Mouse (Mus musculus) midbrain, embryonic 13.5 days (tissue): ENCODE results near the gene Nbeal2. TPM values are rescaled to one million over a fixed set of nuclear protein-coding genes. Genes with fewer than 3 reads are reported as not detected.

Source experiments
- ATAC-seq: fragments of 200-750 bp; cut with Nextera tagmentation; 2 replicates; pipeline ENCODE4 v1.8.0; 2017; ENCODE audit warnings: mild to moderate bottlenecking, moderate TSS enrichment, moderate library complexity
- H3K27ac ChIP-seq: fragments of 300-500 bp; sonication (generic); 2 replicates; pipeline ENCODE4 v1.5.1; 2015; ENCODE audit warnings: inconsistent platforms, mild to moderate bottlenecking, moderate library complexity
- H3K27me3 ChIP-seq: fragments of 300-500 bp; sonication (generic); 2 replicates; pipeline ENCODE4 v1.6.1; 2015; ENCODE audit warnings: mild to moderate bottlenecking, inconsistent platforms
- H3K36me3 ChIP-seq: fragments of 300-500 bp; sonication (generic); 2 replicates; pipeline ENCODE4 v1.6.1; 2015; ENCODE audit warnings: mild to moderate bottlenecking, inconsistent platforms
- H3K4me1 ChIP-seq: fragments of 300-500 bp; sonication (generic); replicated peaks from 2 replicates; pipeline ENCODE4 v1.6.1; 2015; ENCODE audit warnings: inconsistent platforms
- H3K4me2 ChIP-seq: fragments of 300-500 bp; sonication (generic); replicated peaks from 2 replicates; pipeline ENCODE4 v1.6.1; 2015; ENCODE audit warnings: moderate library complexity, mild to moderate bottlenecking, inconsistent platforms
- H3K4me3 ChIP-seq: fragments of 300-500 bp; sonication (generic); replicated peaks from 2 replicates; pipeline ENCODE4 v1.5.1; 2015; ENCODE audit warnings: mild to moderate bottlenecking, inconsistent platforms
- H3K9ac ChIP-seq: fragments of 300-500 bp; sonication (generic); replicated peaks from 2 replicates; pipeline ENCODE4 v1.6.1; 2015; ENCODE audit warnings: mild to moderate bottlenecking, inconsistent platforms
- H3K9me3 ChIP-seq: fragments of 300-500 bp; sonication (generic); 2 replicates; pipeline ENCODE4 v1.6.1; 2016; ENCODE audit warnings: mild to moderate bottlenecking, inconsistent platforms
- WGBS: fragments of 180-500 bp; shearing (Covaris S2); methylation state at CpG from one replicate; pipeline ENCODE4 v1.1.7; 2015; 5-methylcytosine and 5-hydroxymethylcytosine counted together
- polyA plus RNA-seq: library from polyadenylated mRNA; unstranded; fragments of >200 nt; fragmentation: Nextera tagmentation; extraction: Ambion mirVana; gene quantifications from 2 replicates; pipeline ENCODE4 v1.2.1, GENCODE M21; 2015

Nbeal2 gene
- polyA plus RNA-seq, 1 experiment from 2014 or later = 2.0 TPM

GRCm38 (mm10) chr9:110641006-110641405, 13.0 kb downstream of the Nbeal2 start:
- Histone ChIP-seq H3K4me1 (peaks cover 4% of the 10 kb centered on the region; the same call in 1 of the 2 replicates), H3K36me3 (no peaks in the 10 kb centered on the region)

DNA sequence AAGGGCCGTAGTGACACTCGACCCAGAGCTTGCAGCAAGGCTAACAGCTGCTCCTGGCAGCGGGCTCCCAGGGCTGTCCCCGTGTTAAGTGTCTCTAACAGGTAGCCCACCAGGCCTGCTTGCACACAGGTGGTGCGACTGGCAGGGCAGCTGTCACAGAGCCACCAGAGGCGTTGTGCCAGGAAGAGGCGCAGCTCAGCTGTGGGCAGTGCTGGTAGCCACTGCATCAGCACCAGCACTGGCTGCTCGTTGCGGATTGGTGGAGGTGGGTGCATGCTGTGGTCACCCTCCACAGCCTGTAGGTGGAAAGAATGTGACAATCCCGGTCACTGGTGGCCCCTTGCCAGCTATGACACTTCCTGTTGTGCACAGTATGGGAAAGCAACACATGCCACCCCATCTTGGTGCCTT, 15.3 kb downstream of the Nbeal2 start:
- Histone ChIP-seq H3K36me3 (0 out of 2 replicates have a peak, but pooled peaks cover 2% of the 10 kb centered on the region), H3K9me3 (no peaks in the 10 kb centered on the region), H3K4me2 (no peak overlapping the region), H3K4me3 (no peak overlapping the region), H3K4me1 (peaks cover 10% of the 10 kb centered on the region), H3K27ac (no peak overlapping the region), H3K9ac (no peak overlapping the region), H3K27me3 (peaks cover 20% of the 10 kb centered on the region)
- 85% methylated on average over 10 of the region's 10 CpGs for WGBS
- ATAC-seq = no peak

More at GRCm38 (mm10) chr9:110641006-110641405, 13.0 kb downstream of the Nbeal2 start:
- no peak for ATAC-seq
- no peak overlapping the region for H3K27ac ChIP-seq
- no peaks in the 10 kb centered on the region for H3K9me3 ChIP-seq
- no peak overlapping the region for H3K9ac ChIP-seq
- WGBS = 95% methylated on average over 5 of the region's 5 CpGs
- no peaks in the 10 kb centered on the region for H3K27me3 ChIP-seq
- H3K4me2 ChIP-seq = no peak overlapping the region
- no peak overlapping the region for H3K4me3 ChIP-seq

GRCm38 (mm10) chr9:110635225-110635624, 18.7 kb downstream of the Nbeal2 start:
- Histone ChIP-seq H3K36me3 (0 out of 2 replicates have a peak, but pooled peaks cover 3% of the 10 kb centered on the region), H3K27me3 (peaks cover 42% of the 10 kb centered on the region), H3K9ac (no peak overlapping the region), H3K4me2 (no peak overlapping the region), H3K4me3 (no peak overlapping the region), H3K4me1 (peaks cover 18% of the 10 kb centered on the region), H3K9me3 (no peaks in the 10 kb centered on the region), H3K27ac (no peak overlapping the region)
- peak; percentile 20; the same call in 1 of the 2 replicates for ATAC-seq
- 8% methylated on average over 19 of the region's 19 CpGs for WGBS

DNA sequence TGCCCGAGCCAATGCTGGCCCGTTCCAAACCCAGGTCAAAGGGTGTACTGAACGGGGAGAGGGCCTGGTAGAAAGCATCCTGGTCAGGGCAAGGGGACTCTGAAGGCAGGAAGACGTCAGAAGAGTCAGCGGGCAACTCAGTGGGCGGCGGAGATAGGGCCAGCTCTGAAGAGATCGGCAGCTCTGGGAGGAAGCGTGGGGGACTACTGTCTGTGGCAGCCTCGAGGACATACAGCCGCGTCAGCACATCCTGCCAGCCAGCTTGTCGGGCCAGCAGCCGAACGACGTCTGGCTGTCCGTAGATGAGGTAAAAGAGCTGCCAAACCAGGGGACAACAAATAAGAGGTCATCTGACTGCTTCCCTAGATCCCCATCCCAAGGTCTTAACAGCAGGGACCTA, 20.1 kb downstream of the Nbeal2 start:
- Histone ChIP-seq H3K9me3 (no peaks in the 10 kb centered on the region), H3K27me3 (peaks cover 42% of the 10 kb centered on the region), H3K27ac (no peak overlapping the region), H3K4me3 (no peak overlapping the region), H3K36me3 (0 out of 2 replicates have a peak, but pooled peaks cover 3% of the 10 kb centered on the region), H3K4me1 (peaks cover 18% of the 10 kb centered on the region), H3K9ac (no peak overlapping the region), H3K4me2 (no peak overlapping the region)
- no peak for ATAC-seq
- WGBS = 84% methylated on average over 17 of the region's 17 CpGs

DNA sequence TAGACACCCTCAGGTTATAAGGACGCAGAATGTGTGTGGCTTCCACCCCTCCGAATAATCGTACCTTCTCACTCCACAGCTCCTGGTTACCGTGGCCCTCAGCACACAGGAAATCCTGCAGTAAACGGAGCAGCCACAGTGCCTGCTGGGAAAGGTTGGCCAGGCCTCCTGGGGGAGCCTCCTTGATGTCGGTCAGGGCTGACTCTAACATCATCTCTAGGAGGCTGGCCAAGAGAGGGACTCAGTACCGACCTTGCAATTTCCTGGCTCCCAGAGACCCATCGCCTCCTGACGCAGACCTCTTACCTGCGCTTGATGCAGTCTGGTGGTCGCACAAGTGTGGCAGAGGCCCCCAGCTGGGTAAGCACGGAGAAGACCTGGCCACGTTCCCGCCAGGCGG, 21.3 kb downstream of the Nbeal2 start:
- no peaks in the 10 kb centered on the region for H3K9me3 ChIP-seq
- H3K27ac ChIP-seq = no peak overlapping the region
- H3K27me3 ChIP-seq = peaks cover 42% of the 10 kb centered on the region
- H3K4me2 ChIP-seq = no peak overlapping the region
- 82% methylated on average over 15 of the region's 15 CpGs for WGBS
- no peak for ATAC-seq
- H3K9ac ChIP-seq = no peak overlapping the region
- peaks cover 18% of the 10 kb centered on the region for H3K4me1 ChIP-seq
- H3K36me3 ChIP-seq = peaks cover 3% of the 10 kb centered on the region; the same call in 1 of the 2 replicates
- H3K4me3 ChIP-seq = no peak overlapping the region

- Histone ChIP-seq H3K9ac (peak overlapping the region; percentile 54), H3K9me3 (no peaks in the 10 kb centered on the region), H3K4me2 (peak overlapping the region; percentile 61), H3K4me3 (peak overlapping the region; percentile 38), H3K36me3 (peaks cover 9% of the 10 kb centered on the region; the same call in 1 of the 2 replicates), H3K27ac (no peak overlapping the region), H3K27me3 (peaks cover 42% of the 10 kb centered on the region), H3K4me1 (peaks cover 18% of the 10 kb centered on the region)
- 10% methylated on average over 30 of the region's 30 CpGs for WGBS
- ATAC-seq = peak; percentile 58
Observed at GRCm38 (mm10) chr9:110631651-110632275, 22.2 kb downstream of the Nbeal2 start.

GRCm38 (mm10) chr9:110631191-110631590, 22.8 kb downstream of the Nbeal2 start:
- ATAC-seq = peak; percentile 39
- H3K4me3 ChIP-seq = peak overlapping the region; percentile 38
- peaks cover 43% of the 10 kb centered on the region for H3K27me3 ChIP-seq
- H3K4me2 ChIP-seq = peak overlapping the region; percentile 61
- H3K9ac ChIP-seq = peak overlapping the region; percentile 54
- H3K9me3 ChIP-seq = no peaks in the 10 kb centered on the region
- H3K4me1 ChIP-seq = peaks cover 18% of the 10 kb centered on the region
- WGBS = 14% methylated on average over 10 of the region's 10 CpGs
- H3K27ac ChIP-seq = no peak overlapping the region
- peaks cover 9% of the 10 kb centered on the region; the same call in 1 of the 2 replicates for H3K36me3 ChIP-seq

DNA sequence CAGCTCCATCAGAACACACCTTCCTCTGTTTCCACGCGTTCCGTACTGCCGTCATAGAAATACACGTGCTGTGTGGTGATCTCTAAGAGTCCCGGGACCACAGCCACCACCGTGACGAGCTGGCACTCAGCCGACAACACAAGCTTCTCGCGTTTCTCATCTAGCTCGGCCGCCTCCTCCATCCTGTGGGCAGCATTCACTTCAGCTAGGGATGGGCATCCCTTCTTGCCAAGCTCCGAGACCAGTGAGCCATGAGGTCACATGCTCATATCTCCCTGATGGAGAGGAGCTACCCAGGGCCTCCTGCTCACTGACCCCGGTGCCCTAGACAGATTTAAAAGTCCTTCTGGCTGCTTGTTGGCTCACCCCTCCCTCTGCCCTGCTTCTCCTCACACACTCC, 23.8 kb downstream of the Nbeal2 start:
- ATAC-seq = no peak
- peaks cover 42% of the 10 kb centered on the region for H3K27me3 ChIP-seq
- 90% methylated on average over 15 of the region's 15 CpGs for WGBS
- peaks cover 23% of the 10 kb centered on the region for H3K4me1 ChIP-seq
- no peak overlapping the region for H3K27ac ChIP-seq
- no peaks in the 10 kb centered on the region for H3K9me3 ChIP-seq
- no peak overlapping the region for H3K4me2 ChIP-seq
- H3K4me3 ChIP-seq = no peak overlapping the region
- no peak overlapping the region for H3K9ac ChIP-seq
- H3K36me3 ChIP-seq = peaks cover 9% of the 10 kb centered on the region; the same call in 1 of the 2 replicates

DNA sequence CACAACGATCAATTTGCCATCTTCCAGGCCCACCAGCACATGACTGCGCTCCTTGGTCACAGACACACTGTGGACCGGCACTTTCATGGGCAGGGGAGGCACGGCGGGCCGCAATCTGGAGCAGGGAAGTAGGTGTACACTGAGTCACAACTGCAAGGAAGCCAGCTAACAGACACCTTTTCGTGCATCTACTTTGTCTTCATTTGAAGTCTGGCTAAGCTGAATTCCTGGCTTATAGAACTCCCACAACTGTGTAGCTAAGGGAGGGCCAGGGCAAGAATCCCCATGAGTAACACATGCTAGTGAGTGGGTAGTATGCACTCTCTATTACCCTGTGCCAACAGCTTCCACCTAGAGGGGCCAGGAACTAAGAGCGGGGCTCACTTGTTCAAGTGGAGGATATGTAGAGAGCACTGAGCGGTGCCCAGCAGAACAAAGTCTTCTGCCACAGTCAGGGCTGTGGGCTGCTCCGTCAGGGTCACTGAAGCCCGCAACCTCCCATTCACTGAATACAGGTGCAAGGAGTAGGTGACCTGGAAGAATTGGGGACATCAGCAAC, 28.5 kb downstream of the Nbeal2 start:
- peaks cover 5% of the 10 kb centered on the region; the same call in 1 of the 2 replicates for H3K27me3 ChIP-seq
- H3K4me2 ChIP-seq = peak overlapping the region; percentile 91
- peak overlapping the region; percentile 51 for H3K4me3 ChIP-seq
- H3K36me3 ChIP-seq = peaks cover 26% of the 10 kb centered on the region
- H3K9me3 ChIP-seq = no peaks in the 10 kb centered on the region
- peak overlapping the region; percentile 72 for H3K9ac ChIP-seq
- peaks cover 29% of the 10 kb centered on the region for H3K4me1 ChIP-seq
- ATAC-seq = 0 out of 2 replicates have a peak, but pooled peaks have one; percentile 1
- 71% methylated on average over 11 of the region's 11 CpGs for WGBS
- peak overlapping the region; percentile 85 for H3K27ac ChIP-seq

DNA sequence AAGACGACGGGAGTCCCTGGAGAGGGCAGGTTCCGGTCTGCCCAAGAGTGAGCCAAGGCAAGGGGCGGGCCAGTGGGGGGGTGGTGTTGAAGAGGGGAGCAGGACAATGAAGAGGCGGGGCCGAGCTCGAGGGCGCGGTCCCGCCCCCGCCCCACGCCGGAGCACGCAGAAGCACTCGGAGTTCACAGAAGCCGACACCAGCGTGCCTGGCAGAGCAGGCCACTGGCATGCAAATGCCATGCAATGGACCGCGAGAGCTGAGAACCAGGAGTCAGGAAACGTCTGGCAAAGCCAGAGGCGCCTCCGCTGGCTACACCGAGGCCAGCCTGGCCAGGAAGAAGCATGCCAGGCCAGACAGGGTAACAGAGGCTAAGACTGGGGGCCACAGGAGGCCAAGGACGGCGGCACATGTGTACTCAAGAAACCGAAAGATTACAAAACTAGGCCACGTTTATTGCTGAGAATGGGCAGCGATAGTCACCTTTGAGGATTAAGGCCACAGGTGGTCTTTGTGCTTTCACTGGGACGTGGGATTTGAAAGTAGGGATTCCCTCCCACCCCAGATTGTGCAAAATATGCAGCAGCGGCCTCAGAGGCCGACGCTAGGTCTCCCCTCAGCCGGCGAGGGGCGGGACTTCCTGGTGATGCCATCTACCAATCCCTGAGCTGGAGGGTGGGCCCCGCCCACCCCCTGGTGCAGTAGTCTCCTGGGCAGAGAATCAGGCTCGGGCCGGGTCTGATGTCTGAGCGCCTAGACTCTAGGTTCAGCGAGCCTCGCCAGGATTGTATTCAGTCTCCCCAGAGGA, 29.4 kb downstream of the Nbeal2 start, which contains the start of gene Nradd:
Gene Nradd, minus strand, starts transcription at position 92 of the 806 bp plus-strand sequence.
- Histone ChIP-seq H3K9me3 (no peaks in the 10 kb centered on the region), H3K27ac (peak within 1 kb of the TSS; percentile 85), H3K4me3 (peak within 1 kb of the TSS; percentile 51), H3K36me3 (peaks cover 34% of the 10 kb centered on the region), H3K27me3 (peaks cover 5% of the 10 kb centered on the region; the same call in 1 of the 2 replicates), H3K9ac (peak within 1 kb of the TSS; percentile 72), H3K4me2 (peak within 1 kb of the TSS; percentile 91), H3K4me1 (peaks cover 29% of the 10 kb centered on the region)
- under 1% methylated on average over 39 of the region's 41 CpGs for WGBS
- ATAC-seq = peak; percentile 96

DNA sequence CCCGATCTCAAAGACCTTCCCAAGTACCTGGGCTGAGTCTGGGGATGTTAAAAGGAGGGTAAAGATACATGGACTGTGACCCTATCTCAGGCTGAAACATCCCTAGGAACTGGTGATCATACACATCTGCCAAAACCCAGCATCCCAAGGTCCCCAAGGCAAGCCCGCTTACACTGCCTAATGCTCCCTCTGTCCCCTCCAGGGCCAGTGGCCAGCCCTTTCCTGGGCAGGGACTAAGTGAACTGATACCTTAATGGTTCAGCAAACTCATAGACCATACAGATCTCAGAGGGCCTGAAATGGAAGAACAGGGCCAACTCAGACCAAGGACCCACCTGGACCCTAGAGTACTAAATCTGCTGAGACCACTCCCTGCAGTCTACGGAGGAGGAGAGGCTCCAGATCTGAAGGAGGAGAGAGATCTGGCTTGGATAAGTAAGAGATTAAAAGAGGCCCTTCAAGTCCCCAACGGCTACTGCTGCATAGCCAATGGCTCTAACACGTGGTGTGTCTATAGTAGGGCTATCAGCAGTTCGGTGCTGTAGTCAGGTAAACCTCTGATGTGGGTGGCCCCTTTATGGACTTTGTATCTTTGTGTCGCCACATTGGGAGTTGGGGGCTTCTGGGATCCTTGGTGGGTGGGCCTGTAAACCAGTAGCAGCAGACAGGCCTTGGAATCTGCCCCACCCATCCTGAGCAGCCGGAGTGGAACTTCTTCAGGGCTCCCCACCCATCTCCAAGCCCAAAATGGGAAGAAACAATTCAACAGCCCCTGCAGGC, 30.4 kb downstream of the Nbeal2 start:
- H3K4me3 ChIP-seq = peak overlapping the region; percentile 51
- no peaks in the 10 kb centered on the region for H3K9me3 ChIP-seq
- peaks cover 5% of the 10 kb centered on the region; the same call in 1 of the 2 replicates for H3K27me3 ChIP-seq
- peak; percentile 0; the same call in 1 of the 2 replicates for ATAC-seq
- peaks cover 43% of the 10 kb centered on the region for H3K36me3 ChIP-seq
- peak overlapping the region; percentile 72 for H3K9ac ChIP-seq
- peak overlapping the region; percentile 91 for H3K4me2 ChIP-seq
- WGBS = 42% methylated on average over 8 of the region's 8 CpGs
- H3K4me1 ChIP-seq = peaks cover 29% of the 10 kb centered on the region
- H3K27ac ChIP-seq = peak overlapping the region; percentile 85
